Mouse (Mus musculus) CH12.LX (cell line): ENCODE measurements around the gene Slfn14. TPM values are rescaled to one million over a fixed set of nuclear protein-coding genes. Genes with fewer than 3 reads are reported as not detected.

Source experiments
- DNase-seq: peaks from one replicate; pipeline ENCODE4 v3.0.0-alpha.2; 2013; ENCODE audit errors: extremely low read depth
- H3K27ac ChIP-seq: 2 replicates; pipeline ENCODE4 v1.5.1; 2012; ENCODE audit warnings: low read depth, mild to moderate bottlenecking, control low read depth, moderate library complexity; ENCODE audit not compliant: insufficient read depth
- H3K27me3 ChIP-seq: replicated peaks from 2 replicates; pipeline ENCODE3; 2012; ENCODE audit warnings: inconsistent platforms
- H3K36me3 ChIP-seq, 2 experiments: replicated peaks in 1 of 2; 2 replicates each; pipeline versions ENCODE3 to v1.6.1; 2012; ENCODE audit warnings: inconsistent platforms in 1 of 2, low read length in 1 of 2, mild to moderate bottlenecking in 1 of 2, mixed read lengths in 1 of 2, moderate library complexity in 1 of 2; ENCODE audit not compliant: control insufficient read depth in 1 of 2, insufficient read depth in 1 of 2
- H3K4me1 ChIP-seq, 2 experiments: 2 replicates each; pipeline ENCODE4 v1.6.1; 2012; ENCODE audit warnings: inconsistent platforms in 1 of 2, moderate library complexity in 1 of 2; ENCODE audit not compliant: insufficient read depth in 2 of 2, control insufficient read depth in 1 of 2
- H3K4me2 ChIP-seq: 2 replicates; pipeline ENCODE4 v1.6.1; 2012; ENCODE audit warnings: low read depth, mild to moderate bottlenecking, control low read depth; ENCODE audit not compliant: poor library complexity, insufficient read depth, severe bottlenecking
- H3K4me3 ChIP-seq, 3 experiments: fragments of 150-350 bp in 1 of 3; sonication (generic) in 1 of 3; replicated peaks in 1 of 3; 2 replicates each; pipeline versions ENCODE3 to v1.5.1; 2011 to 2012; ENCODE audit warnings: low read depth in 2 of 3, low read length in 2 of 3, mild to moderate bottlenecking in 2 of 3, moderate library complexity in 2 of 3, control low read depth in 1 of 3, improper control_type of control experiment in 1 of 3, inconsistent platforms in 1 of 3, mixed read lengths in 1 of 3; ENCODE audit not compliant: poor library complexity in 1 of 3
- H3K79me2 ChIP-seq: replicated peaks from 2 replicates; pipeline ENCODE4 v1.6.1; 2012; ENCODE audit warnings: mild to moderate bottlenecking, moderate library complexity; ENCODE audit not compliant: control insufficient read depth, poor library complexity, insufficient read depth, severe bottlenecking; ENCODE audit errors: extremely low read depth
- H3K9ac ChIP-seq: 2 replicates; pipeline ENCODE4 v1.6.1; 2012; ENCODE audit warnings: low read depth, mild to moderate bottlenecking, control low read depth, moderate library complexity; ENCODE audit not compliant: insufficient read depth
- H3K9me3 ChIP-seq: replicated peaks from 2 replicates; pipeline ENCODE3; 2012; ENCODE audit warnings: low read length, inconsistent platforms, mixed read lengths
- BHLHE40 ChIP-seq: IDR thresholded peaks from 2 replicates; pipeline ENCODE4 v1.6.1; 2011; ENCODE audit warnings: mild to moderate bottlenecking, low read depth, low read length, improper control_type of control experiment
- CHD1 ChIP-seq: IDR thresholded peaks from 2 replicates; pipeline ENCODE4 v1.6.1; 2012; ENCODE audit warnings: low read depth, low read length, improper control_type of control experiment, inconsistent platforms
- CTCF ChIP-seq, 2 experiments: IDR thresholded peaks in 1 of 2; conservative IDR thresholded peaks in 1 of 2; 2 replicates each; pipeline ENCODE4 v1.5.1; 2011 to 2012; ENCODE audit warnings: low read depth in 2 of 2, low read length in 2 of 2, improper control_type of control experiment in 1 of 2, inconsistent platforms in 1 of 2, mild to moderate bottlenecking in 1 of 2, moderate library complexity in 1 of 2
- EP300 ChIP-seq: IDR thresholded peaks from 2 replicates; pipeline ENCODE4 v1.6.1; 2011; ENCODE audit warnings: low read length, improper control_type of control experiment
- GABPA ChIP-seq: IDR thresholded peaks from 2 replicates; pipeline ENCODE4 v1.6.1; 2012; ENCODE audit warnings: low read depth, low read length, improper control_type of control experiment, inconsistent platforms; ENCODE audit not compliant: insufficient replicate concordance
- HCFC1 ChIP-seq: IDR thresholded peaks from 2 replicates; pipeline ENCODE4 v1.6.1; 2012; ENCODE audit warnings: low read depth, mild to moderate bottlenecking, inconsistent platforms, low read length, improper control_type of control experiment
- IRF4 ChIP-seq: IDR thresholded peaks from 2 replicates; pipeline ENCODE4 v1.6.1; 2014; ENCODE audit warnings: low read depth, mild to moderate bottlenecking, inconsistent platforms, low read length, improper control_type of control experiment
- JUN ChIP-seq: IDR thresholded peaks from 2 replicates; pipeline ENCODE4 v1.6.1; 2011; ENCODE audit warnings: low read depth, mild to moderate bottlenecking, low read length, improper control_type of control experiment, moderate library complexity; ENCODE audit not compliant: insufficient read depth
- JUND ChIP-seq: conservative IDR thresholded peaks from 2 replicates; pipeline ENCODE4 v1.6.1; 2011; ENCODE audit warnings: low read depth, low read length, improper control_type of control experiment
- KAT2A ChIP-seq: IDR thresholded peaks from 2 replicates; pipeline ENCODE4 v1.6.1; 2012; ENCODE audit warnings: low read length, improper control_type of control experiment, inconsistent platforms; ENCODE audit not compliant: insufficient replicate concordance
- MAFK ChIP-seq: IDR thresholded peaks from 2 replicates; pipeline ENCODE4 v1.6.1; 2011; ENCODE audit warnings: low read length, improper control_type of control experiment; ENCODE audit not compliant: insufficient replicate concordance
- MAX ChIP-seq: IDR thresholded peaks from 2 replicates; pipeline ENCODE4 v1.6.1; 2011; ENCODE audit warnings: low read length, improper control_type of control experiment
- MEF2A ChIP-seq: IDR thresholded peaks from 2 replicates; pipeline ENCODE4 v1.6.1; 2014; ENCODE audit warnings: low read depth, mild to moderate bottlenecking, inconsistent platforms, low read length, improper control_type of control experiment, borderline replicate concordance
- MXI1 ChIP-seq: IDR thresholded peaks from 2 replicates; pipeline ENCODE4 v1.6.1; 2011; ENCODE audit warnings: mild to moderate bottlenecking, low read depth, low read length, improper control_type of control experiment
- MYC ChIP-seq: IDR thresholded peaks from 2 replicates; pipeline ENCODE4 v1.6.1; 2011; ENCODE audit warnings: low read depth, mild to moderate bottlenecking, improper control_type of control experiment, low read length
- NELFE ChIP-seq: IDR thresholded peaks from 2 replicates; pipeline ENCODE4 v1.6.1; 2011; ENCODE audit warnings: low read depth, low read length, improper control_type of control experiment
- NRF1 ChIP-seq: IDR thresholded peaks from 2 replicates; pipeline ENCODE4 v1.6.1; 2014; ENCODE audit warnings: low read depth, mild to moderate bottlenecking, inconsistent platforms, low read length, improper control_type of control experiment, moderate library complexity
- POLR2AphosphoS2 ChIP-seq: IDR thresholded peaks from 2 replicates; pipeline ENCODE4 v1.6.1; 2011; ENCODE audit warnings: low read depth, low read length, improper control_type of control experiment
- RAD21 ChIP-seq: IDR thresholded peaks from 2 replicates; pipeline ENCODE4 v1.6.1; 2011; ENCODE audit warnings: low read depth, mild to moderate bottlenecking, low read length, improper control_type of control experiment, moderate library complexity
- RCOR1 ChIP-seq: conservative IDR thresholded peaks from 2 replicates; pipeline ENCODE4 v1.6.1; 2012; ENCODE audit warnings: low read depth, mild to moderate bottlenecking, inconsistent platforms, low read length, improper control_type of control experiment
- SMC3 ChIP-seq: IDR thresholded peaks from 2 replicates; pipeline ENCODE4 v1.6.1; 2011; ENCODE audit warnings: low read depth, low read length, improper control_type of control experiment
- TBP ChIP-seq: conservative IDR thresholded peaks from 2 replicates; pipeline ENCODE4 v1.6.1; 2011; ENCODE audit warnings: low read depth, low read length, improper control_type of control experiment
- TCF12 ChIP-seq: IDR thresholded peaks from 2 replicates; pipeline ENCODE4 v1.6.1; 2014; ENCODE audit warnings: low read depth, mild to moderate bottlenecking, inconsistent platforms, low read length, improper control_type of control experiment
- UBTF ChIP-seq: IDR thresholded peaks from 2 replicates; pipeline ENCODE4 v1.6.1; 2012; ENCODE audit warnings: low read depth, mild to moderate bottlenecking, inconsistent platforms, low read length, improper control_type of control experiment, moderate library complexity
- USF1 ChIP-seq: IDR thresholded peaks from 2 replicates; pipeline ENCODE4 v1.6.1; 2014; ENCODE audit warnings: low read depth, mild to moderate bottlenecking, inconsistent platforms, low read length, improper control_type of control experiment
- USF2 ChIP-seq: conservative IDR thresholded peaks from 2 replicates; pipeline ENCODE4 v1.6.1; 2011; ENCODE audit warnings: low read depth, low read length, improper control_type of control experiment
- ZC3H11A ChIP-seq: IDR thresholded peaks from 2 replicates; pipeline ENCODE4 v1.6.1; 2012; ENCODE audit warnings: low read depth, mild to moderate bottlenecking, inconsistent platforms, low read length, improper control_type of control experiment
- ZMIZ1 ChIP-seq: IDR thresholded peaks from 2 replicates; pipeline ENCODE4 v1.6.1; 2012; ENCODE audit warnings: low read depth, mild to moderate bottlenecking, inconsistent platforms, low read length, improper control_type of control experiment
- ZNF384 ChIP-seq: IDR thresholded peaks from 2 replicates; pipeline ENCODE4 v1.6.1; 2012; ENCODE audit warnings: low read depth, low read length, improper control_type of control experiment, inconsistent platforms
- dilution Hi-C: fragments of 300-500 bp; cut with MboI; formaldehyde crosslinking; loops from 2 replicates; pipeline ENCODE4 v1.14.3; 2020; ENCODE audit warnings: low sequenced_read_pairs; ENCODE audit not compliant: extremely low pct_unique_long_range_greater_than_20kb, extremely low pct_ligation_motif_present
- in situ Hi-C: fragments of 300-500 bp; cut with MboI; formaldehyde crosslinking; loops from 3 replicates; pipeline ENCODE4 v1.14.3; 2019; ENCODE audit warnings: low sequenced_read_pairs, low pct_ligation_motif_present, low pct_unique_long_range_greater_than_20kb, mixed read lengths
- polyA plus RNA-seq: library from polyadenylated mRNA; unstranded; fragments of >175 nt; gene quantifications from 2 replicates; pipeline ENCODE4 v1.2.1, GENCODE M21; 2012; ENCODE audit warnings: low read depth; ENCODE audit not compliant: insufficient read length
- total RNA-seq, 2 experiments: library from RNA; depleted of rRNA; stranded (reverse); fragments of 300-350 nt in 1 of 2; fragments of >200 nt in 1 of 2; gene quantifications; 2 replicates each; pipeline ENCODE4 v1.2.3; 2012 to 2014

The Slfn14 gene
- total and polyA plus RNA-seq, 3 experiments, result not detected

GRCm38 (mm10) chr11:83276251-83276650, 10.3 kb downstream of the Slfn14 start:
- DNase-seq, result no peak
- in situ Hi-C loops (no loop called here), dilution Hi-C loops (no loop called here)
- TF ChIP-seq TCF12, result no peak
- TF ChIP-seq USF2, result no peak
- TF ChIP-seq GABPA, result no peak
- no peak for TF ChIP-seq TBP
- TF ChIP-seq ZC3H11A, result no peak
- TF ChIP-seq MAX, result no peak
- no peak for TF ChIP-seq SMC3
- no peak for TF ChIP-seq JUN
- no peak for TF ChIP-seq ZNF384
- TF ChIP-seq BHLHE40, result no peak
- no peak for TF ChIP-seq USF1
- no peak for TF ChIP-seq CTCF (conservative IDR thresholded peaks at IDR 0.05 in 1 of 2, IDR thresholded peaks at IDR 0.05 in 1 of 2; ENCODE audit: low read depth in 2 of 2, low read length in 2 of 2)
- no peak for TF ChIP-seq MAFK
- TF ChIP-seq EP300, result no peak
- no peak for TF ChIP-seq JUND
- TF ChIP-seq UBTF, result no peak
- Histone ChIP-seq H3K4me2 (no peak overlapping the region), H3K9me3 (no peaks in the 10 kb centered on the region), H3K27ac (no peak overlapping the region), H3K27me3 (peaks cover 37% of the 10 kb centered on the region), H3K79me2 (no peaks in the 10 kb centered on the region), H3K9ac (no peak overlapping the region), H3K4me1 (peaks cover 6 to 13% of the 10 kb centered on the region in 2 experiments), H3K4me3 (no peak overlapping the region), H3K36me3 (no peaks in the 10 kb centered on the region)

- H3K36me3 ChIP-seq, result no peaks in the 10 kb centered on the region
- dilution Hi-C loops, result no loop called here
- TF ChIP-seq TCF12, result no peak
- TF ChIP-seq USF2, result no peak
- TF ChIP-seq USF1, result no peak
- no peak for TF ChIP-seq HCFC1
- no peak for TF ChIP-seq ZC3H11A
- no peak for TF ChIP-seq RCOR1
- no peak for TF ChIP-seq NELFE
- no peak for TF ChIP-seq MYC
- 0 out of 2 replicates have a peak, but pooled peaks have one; percentile 12 for TF ChIP-seq IRF4
- no peak for TF ChIP-seq MXI1
- TF ChIP-seq MAX, result no peak
- no peak for TF ChIP-seq TBP
- no peak for TF ChIP-seq CHD1
- TF ChIP-seq GABPA, result no peak
- TF ChIP-seq POLR2AphosphoS2, result no peak; the same call in none of the 2 replicates
- no peak for TF ChIP-seq MEF2A
- no peak for TF ChIP-seq MAFK
- no peak for TF ChIP-seq NRF1
- no peak for TF ChIP-seq UBTF
- no peak for TF ChIP-seq KAT2A
- no peak for TF ChIP-seq ZMIZ1
- TF ChIP-seq BHLHE40, result no peak
- TF ChIP-seq ZNF384, result peak; percentile 86
- peak; percentile 80 for TF ChIP-seq RAD21
Observed at GRCm38 (mm10) chr11:83271951-83272843, 14.3 kb downstream of the Slfn14 start.

More at GRCm38 (mm10) chr11:83271951-83272843, 14.3 kb downstream of the Slfn14 start:
- Histone ChIP-seq H3K4me1 (peaks cover 3 to 17% of the 10 kb centered on the region in 2 experiments; a peak in 3 of 4 replicates), H3K4me3 (no peak overlapping the region), H3K4me2 (no peak overlapping the region), H3K27ac (no peak overlapping the region), H3K9ac (no peak overlapping the region), H3K9me3 (no peaks in the 10 kb centered on the region), H3K27me3 (peaks cover 39% of the 10 kb centered on the region), H3K79me2 (no peaks in the 10 kb centered on the region)
- in situ Hi-C loops, result no loop called here
- peak; percentile 82 for DNase-seq
